Mouse (Mus musculus) heart, embryonic 15.5 days (tissue): Measurements from ENCODE around the gene Gm16506. TPM values are rescaled to one million over a fixed set of nuclear protein-coding genes. Genes with fewer than 3 reads are reported as not detected.
"Not testable (repeated sequence)": the region's sequence is repeated elsewhere in the genome, so short reads cannot be mapped to it uniquely, and the experiment has no call there.

ENCODE experiments used
- ATAC-seq: fragments of 200-750 bp; cut with Nextera tagmentation; replicated peaks from 2 replicates; pipeline ENCODE4 v1.8.0; 2017; ENCODE audit warnings: low read depth, moderate TSS enrichment; ENCODE audit not compliant: insufficient number of reproducible peaks, insufficient read depth, low FRiP score
- H3K27ac ChIP-seq: fragments of 300-500 bp; sonication (generic); 2 replicates; pipeline ENCODE4 v1.5.1; 2015; ENCODE audit warnings: mild to moderate bottlenecking, inconsistent platforms
- H3K27me3 ChIP-seq: fragments of 300-500 bp; sonication (generic); 2 replicates; pipeline ENCODE4 v1.6.1; 2015; ENCODE audit warnings: inconsistent platforms
- H3K36me3 ChIP-seq: fragments of 300-500 bp; sonication (generic); 2 replicates; pipeline ENCODE4 v1.6.1; 2015; ENCODE audit warnings: mild to moderate bottlenecking, inconsistent platforms
- H3K4me1 ChIP-seq: fragments of 300-500 bp; sonication (generic); replicated peaks from 2 replicates; pipeline ENCODE4 v1.6.1; 2015; ENCODE audit warnings: inconsistent platforms
- H3K4me2 ChIP-seq: fragments of 300-500 bp; sonication (generic); 2 replicates; pipeline ENCODE4 v1.6.1; 2015; ENCODE audit warnings: inconsistent platforms, mild to moderate bottlenecking, moderate library complexity
- H3K4me3 ChIP-seq: fragments of 300-500 bp; sonication (generic); 2 replicates; pipeline ENCODE4 v1.5.1; 2015; ENCODE audit warnings: mild to moderate bottlenecking, inconsistent platforms
- H3K9ac ChIP-seq: fragments of 300-500 bp; sonication (generic); 2 replicates; pipeline ENCODE4 v1.6.1; 2015; ENCODE audit warnings: mild to moderate bottlenecking, inconsistent platforms
- H3K9me3 ChIP-seq: fragments of 300-500 bp; sonication (generic); replicated peaks from 2 replicates; pipeline ENCODE4 v1.6.1; 2016; ENCODE audit warnings: inconsistent platforms
- WGBS: fragments of 180-500 bp; shearing (Covaris S2); methylation state at CpG from one replicate; pipeline ENCODE4 v1.1.7; 2015; ENCODE audit warnings: mixed read lengths; 5-methylcytosine and 5-hydroxymethylcytosine counted together
- polyA plus RNA-seq: library from polyadenylated mRNA; unstranded; fragments of >200 nt; fragmentation: Nextera tagmentation; extraction: Ambion mirVana; gene quantifications from 2 replicates; pipeline ENCODE4 v1.2.1, GENCODE M21; 2015

The Gm16506 gene
- polyA plus RNA-seq: 0.09 TPM in 1 of 2 replicates, not detected in the other

DNA sequence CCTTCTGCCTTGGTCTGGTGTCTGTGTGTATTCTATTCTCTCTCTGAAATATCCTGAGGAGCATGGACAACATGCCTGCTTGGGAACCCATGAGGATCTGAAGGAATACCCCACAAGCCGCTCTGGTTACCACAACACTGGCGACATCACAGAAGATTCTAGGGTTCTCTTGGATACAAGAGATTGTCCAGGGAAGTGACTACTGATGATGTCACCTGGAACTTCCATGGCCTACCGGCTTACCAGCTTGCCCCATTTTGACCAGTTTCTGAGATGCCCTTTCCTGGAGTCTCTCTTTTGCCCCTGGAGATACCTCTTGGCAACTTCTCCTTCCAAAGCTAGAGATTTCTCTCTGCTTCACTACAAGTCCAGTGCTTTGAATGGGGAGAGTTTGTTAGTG lies at the start of gene Gm16506:
Gm16506 (minus strand) TSS at position 101 of the 400 bp plus-strand sequence.
- H3K4me1 ChIP-seq, ATAC-seq, H3K36me3 ChIP-seq, H3K27me3 ChIP-seq, H3K4me3 ChIP-seq, H3K4me2 ChIP-seq, H3K9ac ChIP-seq, H3K9me3 ChIP-seq, H3K27ac ChIP-seq: not testable (repeated sequence)
- 81% methylated on average over 1 of the region's 3 CpGs for WGBS

DNA sequence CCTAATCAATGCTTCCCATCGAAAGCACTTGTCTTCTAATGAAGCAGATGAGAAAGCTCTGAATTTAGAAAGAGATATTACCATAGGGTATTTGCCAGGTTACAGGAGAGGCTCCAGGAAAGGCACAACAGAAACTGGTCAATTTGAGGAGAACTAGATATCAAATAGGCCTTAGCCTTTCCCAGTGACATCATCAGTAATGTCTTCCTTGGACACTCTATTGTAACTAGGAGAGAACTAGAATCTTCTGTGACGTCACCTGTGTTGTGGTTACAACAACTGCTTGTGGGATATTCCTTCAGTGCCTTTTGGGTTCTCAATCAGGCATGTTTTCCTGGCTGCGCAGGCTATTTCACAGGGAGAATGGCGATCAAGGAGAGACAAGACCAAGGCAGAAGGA lies 20.3 kb upstream of the Gm16506 start, which contains the start of gene Gm6526:
Gm6526 (plus strand) TSS at position 301 of the 400 bp plus-strand sequence.
- H3K4me3 ChIP-seq, H3K9me3 ChIP-seq, H3K4me1 ChIP-seq, H3K4me2 ChIP-seq, H3K27ac ChIP-seq, ATAC-seq, H3K9ac ChIP-seq, H3K27me3 ChIP-seq, H3K36me3 ChIP-seq: not testable (repeated sequence)
- WGBS: 74% methylated on average over 4 of the region's 4 CpGs

DNA sequence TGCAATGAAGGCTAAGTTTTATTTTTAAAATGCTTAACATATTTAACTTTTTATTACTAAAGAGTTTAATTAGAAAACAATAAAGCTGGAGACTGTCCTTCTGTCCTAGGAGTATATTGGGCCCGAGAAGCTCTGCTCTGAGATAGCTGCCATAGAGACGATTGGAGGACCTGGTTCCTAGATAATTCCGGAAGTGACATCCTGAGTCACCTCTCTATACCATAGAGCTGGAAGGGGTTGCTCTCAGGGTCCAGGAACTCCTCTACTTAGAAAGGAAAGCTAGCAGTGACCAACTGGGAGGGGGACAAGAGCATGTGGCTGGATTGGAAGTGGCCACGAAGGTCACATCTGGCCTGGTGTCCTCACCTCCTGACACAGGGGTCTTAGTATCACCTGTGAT lies 29.7 kb downstream of the Gm16506 start, which contains the start of gene Gm7324:
Gm7324 (plus strand) TSS at position 208 of the 400 bp plus-strand sequence.
- not testable (repeated sequence) for H3K4me2 ChIP-seq, H3K4me3 ChIP-seq, H3K9me3 ChIP-seq, H3K4me1 ChIP-seq, H3K36me3 ChIP-seq, H3K9ac ChIP-seq, H3K27ac ChIP-seq, ATAC-seq, H3K27me3 ChIP-seq
- WGBS: 68% methylated on average over 4 of the region's 4 CpGs

DNA sequence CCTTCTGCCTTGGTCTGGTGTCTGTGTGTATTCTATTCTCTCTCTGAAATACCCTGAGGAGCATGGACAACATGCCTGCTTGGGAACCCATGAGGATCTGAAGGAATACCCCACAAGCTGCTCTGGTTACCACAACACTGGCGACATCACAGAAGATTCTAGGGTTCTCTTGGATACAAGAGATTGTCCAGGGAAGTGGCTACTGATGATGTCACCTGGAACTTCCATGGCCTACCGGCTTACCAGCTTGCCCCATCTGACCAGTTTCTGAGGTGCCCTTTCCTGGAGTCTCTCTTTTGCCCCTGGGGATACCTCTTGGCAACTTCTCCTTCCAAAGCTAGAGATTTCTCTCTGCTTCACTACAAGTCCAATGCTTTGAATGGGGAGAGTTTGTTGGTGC lies 50.2 kb downstream of the Gm16506 start, which contains the start of gene Gm8165:
Gm8165 (minus strand) TSS at position 101 of the 400 bp plus-strand sequence.
- not testable (repeated sequence) for H3K4me1 ChIP-seq, H3K27me3 ChIP-seq, H3K36me3 ChIP-seq, H3K9me3 ChIP-seq, H3K4me3 ChIP-seq, H3K4me2 ChIP-seq, H3K9ac ChIP-seq, H3K27ac ChIP-seq, ATAC-seq
- 53% methylated on average over 1 of the region's 2 CpGs for WGBS

Other genes with a start within 250 kb of the Gm16506 start
- not detected in 2 replicates for gene Gm5799, start 183.9 kb downstream of the Gm16506 start, polyA plus RNA-seq
- not detected in 2 replicates for gene Gm17654, start 148.3 kb downstream of the Gm16506 start, polyA plus RNA-seq
- not detected in 2 replicates for gene Gm10375, start 119.5 kb downstream of the Gm16506 start, polyA plus RNA-seq
- not detected in 2 replicates for gene Gm8165, start 50.3 kb downstream of the Gm16506 start, polyA plus RNA-seq
- 0.34 and 0.49 TPM in 2 replicates for gene Gm7324, start 29.7 kb downstream of the Gm16506 start, polyA plus RNA-seq
- gene Gm6526, start 20.4 kb upstream of the Gm16506 start, polyA plus RNA-seq: 0.10 TPM in 1 of 2 replicates, not detected in the other
- not detected in 2 replicates for gene Gm8180, start 57.3 kb upstream of the Gm16506 start, polyA plus RNA-seq
- not detected in 2 replicates for gene Ear1, start 148.0 kb upstream of the Gm16506 start, polyA plus RNA-seq
- gene Ear10, start 196.1 kb upstream of the Gm16506 start, polyA plus RNA-seq: not detected in 2 replicates
- gene Gm8113, start 197.9 kb upstream of the Gm16506 start, polyA plus RNA-seq: 26.1 and 28.5 TPM in 2 replicates
- gene Ang5, start 229.6 kb upstream of the Gm16506 start, polyA plus RNA-seq: not detected in 2 replicates